Mouse (Mus musculus) erythroblast, embryonic 14.5 days (primary cell): ENCODE results near the gene Olfr1241.

Experiments
- GATA1 ChIP-seq: IDR thresholded peaks from 2 replicates; pipeline ENCODE4 v1.6.1; 2012; ENCODE audit warnings: low read length, inconsistent platforms, mixed read lengths
- TAL1 ChIP-seq: IDR thresholded peaks from 3 replicates; pipeline ENCODE4 v1.6.1; 2012; ENCODE audit warnings: low read length, inconsistent platforms, mixed read lengths

DNA sequence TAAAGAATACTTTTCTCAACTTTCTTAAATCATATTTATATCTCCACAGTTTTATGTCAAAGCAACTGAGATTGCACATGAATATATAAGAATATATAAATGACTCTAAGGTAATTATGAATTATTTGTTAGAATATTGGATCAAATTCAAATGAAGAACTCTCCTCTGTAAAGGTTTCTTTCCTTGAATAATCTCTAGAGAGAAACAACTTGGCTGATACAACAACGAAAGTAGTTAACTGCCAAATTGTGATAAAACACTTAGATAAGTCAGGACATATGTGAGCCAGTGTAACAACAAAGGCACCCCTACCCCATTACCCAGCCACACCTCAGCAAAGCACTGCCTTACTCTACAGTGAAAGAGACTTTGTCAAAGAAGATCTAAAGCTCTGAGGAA, 11.3 kb upstream of the Olfr1241 start, which contains the start of gene Olfr1242:
- TF ChIP-seq TAL1: no peak
- TF ChIP-seq GATA1: no peak
